ENCODE assay signal across 21 mouse cellular contexts in genomic region chr13:13485682-13486081, GRCm38 (mm10). TPM values are rescaled to one million over a fixed set of nuclear protein-coding genes. Genes with fewer than 3 reads are reported as not detected.
A peak's percentile ranks its signal among the peaks of the same experiment; 100 is the strongest.
DNase-seq lines count a peak whose midpoint lies in the region; ATAC-seq lines count a peak whose summit lies in the region.
"Had no signal": no experiment of that assay in that cellular context is flagged by ENCODE, and none has a peak within 500 bp of the region (broad histone marks: within the 10 kb centered on the region; RNA-seq: fewer than 3 reads in every experiment).

No protein-coding gene starts in this region.

- H3K27me3 ChIP-seq in heart, embryonic 10.5 days (ENCODE audit: insufficient read depth, poor library complexity, severe bottlenecking), result no peaks in the 10 kb centered on the region
- H3K27me3 ChIP-seq in neural tube, embryonic 15.5 days (replicated peaks), result no peaks in the 10 kb centered on the region
- H3K27me3 ChIP-seq: embryonic facial prominence, embryonic 15.5 days had no signal

- H3K9me3 ChIP-seq in heart, embryonic 10.5 days, result no peaks in the 10 kb centered on the region
- no peaks in the 10 kb centered on the region for H3K9me3 ChIP-seq in neural tube, embryonic 15.5 days (replicated peaks)
- H3K9me3 ChIP-seq: embryonic facial prominence, embryonic 15.5 days; limb, embryonic 10.5 days had no signal

- H3K4me2 ChIP-seq in neural tube, embryonic 15.5 days, result no peak overlapping the region
- H3K4me2 ChIP-seq: embryonic facial prominence, embryonic 15.5 days had no signal

- no peak overlapping the region for H3K9ac ChIP-seq in neural tube, embryonic 15.5 days (replicated peaks)
- H3K9ac ChIP-seq: embryonic facial prominence, embryonic 15.5 days; liver, postnatal 0 days had no signal

- intact Hi-C loops in heart, postnatal 25 days (cut with DNase I), result no loop called here

- peaks cover 22% of the 10 kb centered on the region for H3K36me3 ChIP-seq in heart, embryonic 10.5 days
- H3K36me3 ChIP-seq in neural tube, embryonic 15.5 days, result no peaks in the 10 kb centered on the region

- 75% methylated on average over 4 of the region's 4 CpGs for WGBS in heart, embryonic 10.5 days
- 64% methylated on average over 4 of the region's 4 CpGs for WGBS in neural tube, embryonic 15.5 days

- no peak overlapping the region for H3K27ac ChIP-seq in heart, embryonic 10.5 days
- H3K27ac ChIP-seq in neural tube, embryonic 15.5 days (replicated peaks), result no peak overlapping the region
- H3K27ac ChIP-seq: embryonic facial prominence, embryonic 15.5 days; layer of hippocampus, adult 2 months; left cerebral cortex, adult 2 months; limb, embryonic 10.5 days had no signal

- no peak for ATAC-seq in neural tube, embryonic 15.5 days (ENCODE audit: low FRiP score)
- ATAC-seq: liver, postnatal 0 days had no signal

- DNase-seq in heart, adult 8-10 months (ENCODE audit: low spot score), result peak; percentile 56
- DNase-seq in heart, embryonic 10.5 days (ENCODE audit: low spot score), result no peak
- DNase-seq in neural tube, embryonic 10.5 days (ENCODE audit: extremely low spot score, low spot score), result peak; percentile 31
- peak; percentile 23 for DNase-seq in gastrocnemius, postnatal 10 days
- peak; percentile 66 for DNase-seq in heart, postnatal 25 days (ENCODE audit: low spot score)
- DNase-seq in retina, postnatal 1 day, result no peak
- DNase-seq in spleen, adult 18-20 months, result no peak
- DNase-seq: adrenal gland, postnatal 25 days; cerebellum, adult 11-12 months; cerebellum, postnatal 14 days; kidney, adult 18-20 months; kidney, postnatal 14 days; liver, postnatal 0 days; midbrain, embryonic 14.5 days; right cerebral cortex, adult 18-20 months; thymus, postnatal 25 days had no signal

- H3K4me3 ChIP-seq in heart, embryonic 10.5 days, result no peak overlapping the region
- H3K4me3 ChIP-seq in neural tube, embryonic 15.5 days (replicated peaks), result no peak overlapping the region
- H3K4me3 ChIP-seq: embryonic facial prominence, embryonic 15.5 days; layer of hippocampus, adult 2 months; left cerebral cortex, adult 2 months; limb, embryonic 10.5 days had no signal

- H3K4me1 ChIP-seq in heart, embryonic 10.5 days, result no peaks in the 10 kb centered on the region
- 0 out of 2 replicates have a peak, but pooled peaks cover 7% of the 10 kb centered on the region for H3K4me1 ChIP-seq in neural tube, embryonic 15.5 days
- H3K4me1 ChIP-seq: limb, embryonic 10.5 days had no signal

RNA-seq across cellular contexts. Expression of gene Nid1, which starts 48.3 kb away (rescaled TPM):
- total RNA-seq in heart, adult 8-10 months (2022), result 10 to 100 TPM; 37.8 to 51.5 (median 48.6) TPM
- polyA plus RNA-seq in heart, embryonic 10.5 days (2016; fragmentation: Nextera tagmentation; extraction: Ambion mirVana), result 64.5 and 77.2 TPM in 2 replicates
- 51.0 and 54.1 TPM in 2 replicates for polyA plus RNA-seq in neural tube, embryonic 15.5 days (2015; fragmentation: Nextera tagmentation; extraction: Ambion mirVana)
- total RNA-seq in gastrocnemius, postnatal 10 days (2021), result 100 to 1,000 TPM; 211 to 238 TPM
- total RNA-seq in heart, postnatal 25 days (2021), result 100 to 1,000 TPM in 1 of 2 experiments, 10 to 100 TPM in 1; 98.8 to 118 TPM

Comparison
In these comparisons a context has a peak if more than half of its experiments do, and no peak if none do; other contexts are left out.
1. DNase-seq: peak in heart, adult 8-10 months (single experiment), neural tube, embryonic 10.5 days (single experiment), gastrocnemius, postnatal 10 days (single experiment) and heart, postnatal 25 days (single experiment); none in heart, embryonic 10.5 days (single experiment), retina, postnatal 1 day (single experiment) and spleen, adult 18-20 months (0 of 2).